Mouse (Mus musculus) cerebellum, adult (tissue): ENCODE measurements around the gene Vasp.
"Not testable (repeated sequence)": the region's sequence is repeated elsewhere in the genome, so short reads cannot be mapped to it uniquely, and the experiment has no call there.

Experiments
- ATAC-seq: cut with Nextera tagmentation; 2 replicates; pipeline ENCODE4 v1.9.2; 2017; ENCODE audit warnings: mild to moderate bottlenecking, moderate library complexity, mixed read lengths; ENCODE audit not compliant: insufficient number of reproducible peaks, low FRiP score, low TSS enrichment

The Vasp gene

DNA sequence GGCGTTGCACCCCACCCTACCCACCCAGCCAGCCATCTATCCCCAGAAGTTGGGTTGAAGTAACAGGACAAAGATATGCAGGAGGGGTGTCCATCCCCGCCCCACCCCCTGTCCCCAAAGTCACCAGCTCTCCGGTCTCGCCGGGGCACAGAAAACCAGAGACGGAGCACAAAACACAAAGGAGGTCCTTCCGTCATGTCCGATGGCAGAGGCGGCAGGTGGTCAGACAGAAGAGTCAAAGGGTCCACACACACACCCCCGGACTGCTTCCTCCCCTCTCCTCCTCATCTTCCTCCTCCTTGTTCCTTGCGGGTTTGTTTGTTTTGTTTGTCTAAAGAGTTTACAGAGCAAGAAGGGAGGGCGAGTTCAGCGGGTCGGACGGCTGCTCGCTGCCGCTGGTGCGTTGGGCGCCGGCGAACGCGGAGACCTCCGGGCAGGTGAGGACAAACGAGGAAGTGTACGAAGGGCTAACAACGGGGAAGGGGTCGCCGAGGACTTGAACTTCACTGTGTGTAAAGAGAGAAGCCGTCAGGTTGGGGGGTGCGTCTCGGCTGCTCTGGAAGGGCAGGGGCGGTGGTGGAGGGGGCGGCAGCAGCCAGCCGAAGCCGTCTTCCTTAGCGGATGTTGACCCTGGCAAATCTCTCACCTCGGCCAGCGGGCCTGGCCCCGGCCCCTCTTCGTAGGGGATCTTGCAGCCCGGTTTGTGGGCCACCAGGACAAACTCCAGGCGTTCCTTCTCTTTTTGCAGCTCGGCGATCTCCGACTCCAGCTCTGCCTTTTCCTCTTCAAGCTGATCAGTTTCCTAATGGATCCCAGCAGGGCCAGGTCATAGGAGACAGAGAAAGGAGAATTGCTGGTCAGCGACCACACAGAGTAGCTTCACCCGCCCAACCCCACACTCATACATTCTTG lies 33.1 kb upstream of the Vasp start:
- no peak for ATAC-seq

DNA sequence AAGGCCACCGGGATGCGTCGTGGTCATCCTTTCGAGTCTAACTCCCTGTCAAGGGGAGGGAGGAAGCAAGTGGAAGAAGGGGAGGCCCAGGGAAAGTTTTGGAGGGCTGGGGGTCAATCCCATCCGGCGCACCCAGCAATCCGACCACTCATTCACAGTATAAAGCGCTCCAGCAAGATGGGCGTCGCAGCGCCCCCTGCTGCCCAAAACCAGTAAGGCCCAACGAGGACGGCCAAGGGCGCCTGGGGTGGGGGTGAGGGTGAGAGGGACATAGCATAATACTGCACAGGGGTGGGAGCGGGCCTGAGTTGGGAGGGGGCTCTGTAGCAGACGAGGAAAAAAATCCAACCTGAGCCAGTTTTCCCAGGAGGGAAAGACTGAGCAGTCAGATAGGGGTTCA lies 32.2 kb upstream of the Vasp start:
- no peak for ATAC-seq

DNA sequence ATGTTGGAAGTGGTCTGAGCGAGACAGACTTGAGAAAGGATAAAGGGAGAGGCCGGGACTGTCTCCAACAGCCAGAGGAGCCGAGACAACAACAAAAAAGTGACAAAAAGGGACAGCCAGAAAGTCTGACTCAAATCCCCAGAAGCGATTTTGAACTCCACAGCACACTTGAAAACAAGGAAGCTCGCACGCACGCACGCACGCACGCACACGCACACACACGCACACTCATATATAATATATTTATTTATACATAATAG lies 31.4 kb upstream of the Vasp start:
- ATAC-seq: no peak

- ATAC-seq: no peak
Measured at GRCm38 (mm10) chr7:19302264-19303045, 30.8 kb upstream of the Vasp start.

- no peak for ATAC-seq
Measured at GRCm38 (mm10) chr7:19301461-19302263, 30.0 kb upstream of the Vasp start.

DNA sequence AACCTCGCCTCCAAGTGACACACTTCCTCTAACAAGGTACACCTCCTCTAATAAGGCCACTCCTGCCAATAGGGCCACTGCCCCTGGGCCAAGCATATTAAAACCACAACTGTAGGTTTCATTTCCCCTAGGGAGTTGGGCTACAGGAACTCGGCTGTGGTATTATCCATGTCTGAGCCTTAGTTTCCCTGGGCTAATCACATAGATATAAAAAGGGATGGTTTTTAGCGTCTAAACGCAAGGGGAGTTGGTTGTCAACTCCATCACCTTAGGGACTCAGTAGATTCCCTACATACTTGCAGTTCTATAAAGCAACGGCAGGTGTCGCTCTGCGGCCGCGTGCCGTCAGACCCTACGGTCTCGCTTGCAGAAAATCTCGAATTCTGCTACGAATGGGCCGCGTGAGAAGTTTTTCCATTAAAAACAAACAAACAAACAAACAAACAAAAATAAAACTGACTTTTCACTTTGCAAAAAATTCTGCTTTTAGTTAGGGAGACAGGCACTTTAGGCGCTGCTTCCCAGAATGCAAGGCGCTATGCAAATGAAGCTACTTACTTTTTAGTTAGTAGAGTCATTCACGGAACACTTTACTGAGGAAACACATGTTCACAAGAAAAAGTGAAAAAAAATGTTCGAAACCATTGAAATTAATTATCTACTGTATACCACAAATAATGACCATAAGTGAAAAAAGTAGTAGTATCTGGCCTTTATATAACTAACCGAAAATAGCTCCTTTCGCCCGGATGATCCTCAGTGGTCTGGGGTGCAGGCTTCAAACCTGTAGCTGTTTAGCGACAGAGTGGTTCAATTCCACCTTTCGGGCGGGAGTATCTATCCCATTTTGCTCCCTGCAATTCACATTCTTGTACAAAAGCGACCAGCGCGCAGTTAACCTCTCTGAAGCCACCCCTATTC lies 29.1 kb upstream of the Vasp start:
- peak; percentile 77; the same call in 1 of the 2 replicates for ATAC-seq

GRCm38 (mm10) chr7:19299194-19299593 lies 27.6 kb upstream of the Vasp start:
- ATAC-seq: no peak

DNA sequence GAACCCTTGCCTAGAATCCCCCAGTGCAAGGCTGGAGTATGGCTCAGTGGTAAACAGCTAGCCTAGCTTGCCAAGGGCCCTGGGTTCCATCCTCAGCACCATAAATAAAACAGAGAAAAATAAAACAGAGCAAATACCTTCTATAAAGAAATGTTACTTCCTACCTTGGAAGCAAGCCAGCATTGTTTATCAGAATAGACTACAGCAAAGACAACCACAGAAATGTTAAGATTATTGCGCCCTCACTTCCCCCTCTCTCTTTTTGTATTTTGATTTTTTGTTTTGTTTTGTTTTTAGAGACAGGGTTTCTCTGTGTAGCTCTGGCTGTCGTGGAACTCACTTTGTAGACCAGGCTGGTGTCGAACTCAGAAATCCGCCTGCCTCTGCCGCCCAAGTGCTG lies 26.2 kb upstream of the Vasp start:
- no peak for ATAC-seq

DNA sequence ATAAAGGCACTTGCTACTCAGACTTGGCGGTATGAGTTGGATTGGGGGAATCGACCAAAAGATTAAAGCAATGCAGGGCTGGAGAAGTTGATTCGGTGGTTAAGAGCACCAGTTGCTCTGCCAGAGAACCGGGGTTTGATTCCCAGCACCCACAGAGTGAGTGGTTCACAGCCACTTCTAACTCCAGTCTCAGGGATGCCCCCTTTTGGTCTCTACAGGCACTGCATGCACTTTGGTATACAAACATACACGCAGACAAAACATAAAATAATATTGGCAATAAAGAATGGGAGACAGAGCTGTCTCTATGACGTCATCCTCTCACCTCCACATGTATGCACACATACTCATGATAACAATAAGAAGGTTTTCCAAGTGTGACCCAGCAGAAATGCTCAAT lies 25.4 kb upstream of the Vasp start:
- no peak for ATAC-seq

- ATAC-seq: peak; percentile 86
Measured at GRCm38 (mm10) chr7:19295503-19296185, 24.0 kb upstream of the Vasp start.

GRCm38 (mm10) chr7:19290969-19291596 lies 19.5 kb upstream of the Vasp start:
- no peak for ATAC-seq

DNA sequence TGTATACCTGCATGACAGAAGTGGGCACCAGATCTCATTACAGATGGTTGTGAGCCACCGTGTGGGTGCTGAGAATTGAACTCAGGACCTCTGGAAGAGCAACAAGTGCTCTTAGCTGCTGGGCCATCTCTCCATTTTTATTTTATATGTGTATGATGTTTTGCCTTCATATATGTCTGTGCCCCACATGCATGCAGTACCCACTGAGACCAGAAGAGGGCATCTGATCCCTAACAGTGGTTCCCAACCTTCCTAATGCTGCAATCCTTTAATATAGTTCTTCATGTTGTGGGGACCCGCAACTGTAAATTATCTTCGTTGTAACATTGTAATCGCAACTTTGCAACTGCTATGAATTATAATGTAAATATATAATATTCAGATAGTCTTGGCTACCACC lies 13.1 kb upstream of the Vasp start:
- ATAC-seq: no peak

- no peak for ATAC-seq
Measured at GRCm38 (mm10) chr7:19283406-19283804, 11.8 kb upstream of the Vasp start.

- ATAC-seq: peak; percentile 43; the same call in 1 of the 2 replicates
Measured at GRCm38 (mm10) chr7:19282791-19283405, 11.3 kb upstream of the Vasp start.

DNA sequence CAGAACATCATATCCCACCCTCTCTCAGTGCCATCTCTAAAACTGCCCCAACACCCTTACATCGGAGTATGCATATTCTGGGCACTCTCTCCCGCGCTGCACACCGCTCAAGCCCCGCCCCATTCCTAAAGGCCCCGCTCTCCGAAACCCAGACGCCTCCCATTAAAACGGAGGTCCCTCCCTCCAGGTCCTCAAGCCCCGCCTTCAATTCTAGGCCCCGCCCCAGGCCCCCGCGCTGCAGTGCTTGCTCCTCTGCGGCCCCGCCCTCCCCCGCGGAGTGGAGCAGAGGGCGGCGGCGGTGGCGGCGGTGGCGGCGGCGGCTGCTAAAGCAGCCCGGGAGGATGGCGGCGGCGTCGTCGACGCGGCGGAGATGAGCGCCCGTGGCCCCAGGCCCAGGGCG lies 10.8 kb upstream of the Vasp start, which contains the start of gene Rtn2:
Gene Rtn2, plus strand, starts transcription at position 240 of the 400 bp plus-strand sequence.
- peak; percentile 54; the same call in 1 of the 2 replicates for ATAC-seq

DNA sequence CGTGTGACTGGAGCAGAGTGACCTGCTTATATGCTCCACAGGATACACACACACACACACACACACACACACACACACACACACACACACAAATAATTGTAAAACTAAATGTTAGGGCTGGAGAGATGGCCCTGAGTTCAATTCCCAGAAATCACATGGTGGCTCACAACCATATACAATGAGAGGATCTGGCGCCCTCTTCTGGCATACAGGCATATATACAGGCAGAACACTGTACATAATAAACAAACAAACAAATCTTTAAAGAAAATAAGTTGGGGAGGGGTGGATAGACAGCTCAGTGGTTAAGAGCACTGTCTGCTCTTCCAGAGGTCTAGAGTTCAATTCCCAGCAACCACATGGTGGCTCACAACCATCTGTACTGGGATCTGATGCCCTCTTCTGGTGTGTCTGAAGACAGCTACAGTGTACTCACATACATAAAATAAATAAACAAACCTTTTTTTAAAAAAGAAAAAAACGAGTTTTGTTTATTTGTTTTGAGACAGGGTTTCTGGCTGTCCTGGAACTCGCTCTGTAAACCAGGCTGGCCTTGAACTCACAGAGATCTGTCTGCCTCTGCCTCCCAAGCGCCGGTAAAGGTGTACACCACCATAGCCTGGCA lies 10.2 kb upstream of the Vasp start:
- ATAC-seq: not testable (repeated sequence)

- no peak for ATAC-seq
Measured at GRCm38 (mm10) chr7:19279581-19280114, 8.0 kb upstream of the Vasp start, which contains the start of gene Ppm1n. Gene Ppm1n, minus strand, starts transcription at chr7:19280064.
